Mouse (Mus musculus): ENCODE results near the gene Xiap.

The Xiap gene

DNA sequence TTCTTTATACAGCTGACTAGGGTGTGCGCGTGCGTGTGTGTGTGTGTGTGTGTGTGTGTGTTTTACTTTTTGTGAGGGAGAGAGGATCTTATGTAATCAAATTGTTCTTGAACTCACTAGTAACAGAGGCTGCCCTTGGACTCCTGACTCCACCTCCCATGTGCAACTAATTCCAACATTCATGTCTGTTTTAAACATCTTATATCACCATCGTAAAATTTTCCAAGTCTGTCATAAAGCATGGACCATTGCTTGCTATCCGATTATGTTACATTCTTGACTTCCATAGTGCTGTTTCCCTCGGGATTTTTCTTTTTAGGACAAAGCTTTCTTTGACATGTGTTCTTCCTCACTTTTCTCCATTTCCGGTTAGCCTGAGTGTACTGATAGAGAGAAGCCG, 28.3 kb downstream of the Xiap start:
- DNase-seq (ENCODE audit: low spot score) = no peak

DNA sequence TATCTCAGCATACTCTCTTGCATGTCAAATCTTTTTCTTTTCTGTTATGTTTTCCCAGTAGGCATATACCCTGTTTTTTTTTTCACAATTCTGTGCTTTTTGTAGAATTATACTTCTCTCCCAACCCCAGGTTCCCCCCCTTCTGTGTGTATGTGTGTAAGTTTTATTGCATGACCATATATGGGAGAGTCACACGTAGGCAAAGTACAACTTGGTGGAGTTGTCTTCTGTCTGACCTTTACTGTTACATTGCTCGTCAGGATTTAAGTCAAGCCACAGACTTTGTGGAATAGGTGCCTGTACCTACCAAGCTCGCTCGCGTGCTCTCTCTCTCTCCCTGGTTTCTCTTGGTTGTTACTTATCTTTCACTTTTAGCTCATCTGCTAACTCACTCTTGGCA, 28.7 kb downstream of the Xiap start:
- no peak for DNase-seq (ENCODE audit: low spot score)

DNA sequence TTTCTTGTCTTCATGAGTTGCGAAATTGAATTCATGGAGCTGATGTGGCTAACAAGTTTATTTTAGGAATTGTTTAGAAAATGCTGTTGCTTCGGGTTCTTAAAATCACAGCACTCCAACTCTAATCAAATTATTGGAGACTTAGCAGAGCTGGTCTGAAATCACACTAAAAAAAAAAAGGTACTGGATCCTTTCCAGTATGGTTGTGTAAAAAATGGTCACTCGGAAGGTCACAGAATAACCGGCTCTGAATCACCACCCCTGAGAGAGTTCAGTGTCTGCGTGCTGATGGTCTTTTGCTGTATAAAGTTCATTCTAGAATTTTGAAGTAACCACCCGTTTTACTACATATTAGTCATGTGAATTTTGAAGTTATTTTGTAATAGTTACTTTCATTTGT, 47.7 kb downstream of the Xiap start:
- no peak for DNase-seq (ENCODE audit: low spot score)

DNA sequence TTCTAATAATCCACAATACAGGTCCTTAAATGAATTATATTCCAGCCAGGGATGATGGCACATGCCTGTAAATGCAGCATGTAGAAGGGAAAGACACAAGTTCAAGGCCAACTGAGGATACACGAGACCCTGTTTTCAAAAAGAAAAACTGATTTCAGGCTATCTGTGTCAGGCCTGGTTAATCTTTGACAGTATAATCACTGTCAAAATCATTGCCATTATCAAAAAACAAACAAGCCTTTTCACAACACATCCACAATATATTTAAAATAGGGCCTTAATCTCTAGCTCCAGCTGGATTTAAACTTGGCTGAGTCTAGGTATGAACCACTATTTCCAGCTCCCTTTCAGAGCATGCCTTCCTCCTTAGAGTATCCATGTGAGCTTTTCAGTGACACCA, 51.1 kb downstream of the Xiap start:
- DNase-seq (ENCODE audit: low spot score) = no peak

DNA sequence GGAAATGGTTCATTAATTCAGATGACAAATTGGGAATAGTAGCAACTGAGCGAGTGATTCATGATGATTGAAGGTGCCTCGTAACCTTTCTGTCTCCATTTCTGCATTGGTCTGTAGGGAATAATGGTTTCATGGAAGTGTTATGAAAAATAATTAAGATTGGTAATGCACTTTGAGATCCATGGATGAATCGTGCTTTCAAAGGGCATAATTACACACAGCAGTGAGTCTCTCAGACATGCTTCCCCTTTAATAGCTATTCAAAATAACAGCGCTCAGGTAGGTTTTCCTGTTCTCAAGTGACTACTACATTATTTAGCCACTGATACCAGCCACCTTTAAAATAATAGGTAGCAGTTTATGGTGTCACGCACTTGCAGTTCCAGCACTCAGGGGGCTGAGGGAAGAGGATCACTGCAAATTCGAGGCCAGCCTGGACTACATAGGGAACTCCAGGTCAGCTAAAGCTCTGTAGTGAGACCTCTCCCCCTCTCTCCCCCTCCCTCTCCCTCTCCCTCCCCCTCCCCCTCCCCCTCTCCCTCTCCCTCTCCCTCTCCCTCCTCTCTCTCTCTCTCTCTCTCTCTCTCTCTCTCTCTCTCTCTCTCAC, 60.1 kb downstream of the Xiap start:
- DNase-seq (ENCODE audit: low spot score) = no peak

DNA sequence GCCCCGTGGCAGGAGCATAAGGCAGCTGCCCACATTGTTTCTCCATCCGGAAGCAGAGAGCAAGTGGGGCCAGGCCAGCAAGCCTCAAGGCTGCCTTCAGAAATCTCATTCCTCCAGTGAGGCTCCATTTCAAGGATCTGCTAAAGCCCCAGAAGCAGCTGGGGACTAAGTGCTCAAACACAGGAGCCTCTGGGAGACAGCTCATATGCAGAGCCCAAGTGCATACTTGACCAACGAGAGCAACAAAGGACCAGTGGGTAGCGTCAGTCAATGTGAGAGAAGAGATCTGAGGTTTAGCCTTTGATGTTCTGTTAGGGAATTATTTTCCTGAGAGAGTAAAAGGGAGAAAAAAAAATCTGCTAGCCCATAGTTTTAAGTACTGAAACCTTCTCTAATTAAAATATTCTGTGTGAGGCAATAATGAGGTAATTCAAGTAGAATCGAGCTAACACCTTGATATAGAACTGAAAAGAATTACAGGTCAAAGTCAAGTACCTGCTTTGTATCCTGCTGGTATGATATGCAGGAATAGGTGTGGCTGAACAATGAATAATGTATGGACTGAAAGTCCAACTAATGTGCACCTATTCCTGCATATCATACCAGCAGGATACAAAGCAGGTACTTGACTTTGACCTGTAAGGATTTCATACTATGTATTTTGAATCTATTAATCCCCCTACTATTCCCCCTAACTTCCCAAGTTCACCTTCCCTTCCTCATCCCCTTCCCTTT, 65.7 kb downstream of the Xiap start:
- no peak for DNase-seq (ENCODE audit: low spot score)

DNA sequence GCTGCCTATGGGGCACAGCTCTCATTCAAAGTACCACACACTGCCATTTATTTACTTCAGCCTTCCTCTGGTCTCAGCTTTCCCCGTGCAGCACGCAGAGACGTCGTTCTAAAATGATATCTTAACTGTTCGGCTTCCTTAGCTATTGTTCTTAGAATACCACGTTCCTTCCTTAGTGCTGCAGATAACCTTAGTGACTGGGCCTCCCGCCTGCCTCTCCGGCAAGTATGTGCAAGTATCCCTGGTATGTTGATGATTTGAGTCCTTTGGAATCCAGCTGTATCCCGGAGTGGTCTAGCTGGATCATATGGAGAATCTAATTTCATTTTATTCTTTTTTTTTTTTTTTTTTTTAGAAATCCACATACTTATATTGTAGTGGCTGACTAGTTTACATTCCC, 80.4 kb downstream of the Xiap start:
- no peak for DNase-seq (ENCODE audit: low spot score)

DNA sequence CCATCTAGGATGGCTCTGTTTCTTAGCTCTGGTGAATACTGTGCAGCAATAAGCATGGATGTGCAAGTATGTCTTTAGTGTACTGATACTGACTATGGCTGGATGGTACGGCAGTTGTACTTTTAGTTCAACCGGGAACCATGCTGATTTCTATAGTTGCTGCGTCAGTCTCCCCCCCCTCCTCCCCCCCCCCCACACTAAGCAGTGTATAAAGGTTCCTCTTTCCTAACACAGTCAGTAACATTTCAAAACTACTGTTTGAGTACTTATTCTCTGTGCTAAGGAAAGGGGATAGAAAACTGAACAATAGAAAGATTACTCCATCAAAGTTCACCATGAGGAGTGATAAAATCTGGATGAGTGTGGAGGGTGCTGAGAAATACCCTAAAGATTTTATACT, 83.1 kb downstream of the Xiap start:
- DNase-seq (ENCODE audit: low spot score) = no peak

DNA sequence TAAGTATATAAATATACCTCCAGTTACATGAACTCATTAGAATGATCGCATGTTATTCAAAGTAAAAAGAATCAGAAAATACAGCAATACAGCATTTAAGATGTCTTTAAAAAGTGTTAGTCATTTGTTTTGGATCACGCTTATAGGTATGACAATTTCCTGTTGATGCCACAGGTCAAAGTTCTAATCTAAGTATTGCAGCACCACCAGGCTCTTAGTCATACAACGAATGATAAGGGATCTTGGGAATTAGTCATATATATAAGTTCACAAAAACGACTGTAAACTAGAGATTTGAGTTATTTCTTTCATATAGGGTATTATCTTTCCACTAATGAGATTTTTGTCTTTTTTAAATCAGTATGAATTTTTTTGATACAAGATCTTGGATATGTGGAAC, 84.5 kb downstream of the Xiap start:
- DNase-seq (ENCODE audit: low spot score) = no peak

DNA sequence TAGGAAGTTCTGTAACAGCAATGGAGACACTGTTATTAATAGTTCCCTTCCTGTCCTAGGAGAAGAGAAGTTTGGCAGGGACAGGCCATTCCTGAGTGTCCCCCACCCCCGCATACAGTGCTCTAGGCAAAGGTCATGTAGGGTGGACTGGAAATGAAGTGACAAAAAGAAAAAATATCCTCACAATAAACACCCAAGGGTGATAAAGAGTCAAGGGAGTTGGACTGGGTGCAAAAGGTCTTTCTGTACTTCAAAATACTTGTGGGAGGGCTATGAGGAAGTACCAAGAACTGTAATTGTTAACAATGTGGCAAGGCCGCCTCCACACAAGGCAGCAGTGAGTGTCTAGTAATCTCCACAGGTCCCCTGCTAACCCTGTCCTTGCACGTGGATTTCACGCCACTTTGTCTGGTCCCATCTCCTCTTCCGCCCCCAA, 88.6 kb downstream of the Xiap start:
- peak; percentile 59 for DNase-seq (ENCODE audit: low spot score)

DNA sequence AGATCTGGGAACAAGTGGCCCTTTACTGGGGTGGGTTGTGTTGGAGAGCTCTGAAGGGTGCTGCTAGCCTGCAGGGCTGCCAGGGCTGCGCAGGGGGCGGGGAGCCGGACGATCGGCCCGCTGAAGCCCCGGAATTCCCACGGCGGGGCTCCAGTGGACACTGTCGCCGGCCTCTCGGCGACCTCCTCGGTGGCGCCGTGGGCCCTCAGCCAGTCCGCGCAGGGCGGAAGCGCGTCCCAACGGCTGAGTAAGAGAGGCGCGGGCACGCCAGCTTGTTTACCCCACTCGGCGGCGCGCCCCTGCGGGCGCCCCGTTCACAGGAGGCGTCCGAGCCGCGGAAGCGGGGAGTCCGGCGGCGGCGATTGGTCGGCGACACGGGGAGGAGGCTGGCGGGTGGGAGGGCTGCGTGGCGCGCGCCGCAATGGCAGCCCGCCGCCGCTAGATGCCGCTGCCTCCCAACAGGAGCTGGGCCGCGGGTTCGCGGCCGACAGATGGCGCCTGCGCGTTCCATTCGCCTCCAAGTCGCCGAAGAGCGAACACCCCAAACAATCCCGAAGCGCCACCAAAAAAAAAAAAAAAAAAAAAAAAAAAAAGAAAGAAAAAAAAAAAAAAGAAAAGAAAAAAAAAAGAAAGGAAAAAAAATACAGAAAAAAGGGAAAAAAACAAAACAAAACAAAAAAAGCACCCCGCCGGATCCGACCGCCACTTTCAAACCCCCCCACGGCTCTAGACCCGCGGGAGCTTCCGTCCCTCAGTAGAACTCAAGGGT, 89.5 kb downstream of the Xiap start, which contains the start of gene Stag2:
Stag2 (plus strand) TSS at position 530 of the 769 bp plus-strand sequence.
- peak; percentile 85 for DNase-seq (ENCODE audit: low spot score)

DNA sequence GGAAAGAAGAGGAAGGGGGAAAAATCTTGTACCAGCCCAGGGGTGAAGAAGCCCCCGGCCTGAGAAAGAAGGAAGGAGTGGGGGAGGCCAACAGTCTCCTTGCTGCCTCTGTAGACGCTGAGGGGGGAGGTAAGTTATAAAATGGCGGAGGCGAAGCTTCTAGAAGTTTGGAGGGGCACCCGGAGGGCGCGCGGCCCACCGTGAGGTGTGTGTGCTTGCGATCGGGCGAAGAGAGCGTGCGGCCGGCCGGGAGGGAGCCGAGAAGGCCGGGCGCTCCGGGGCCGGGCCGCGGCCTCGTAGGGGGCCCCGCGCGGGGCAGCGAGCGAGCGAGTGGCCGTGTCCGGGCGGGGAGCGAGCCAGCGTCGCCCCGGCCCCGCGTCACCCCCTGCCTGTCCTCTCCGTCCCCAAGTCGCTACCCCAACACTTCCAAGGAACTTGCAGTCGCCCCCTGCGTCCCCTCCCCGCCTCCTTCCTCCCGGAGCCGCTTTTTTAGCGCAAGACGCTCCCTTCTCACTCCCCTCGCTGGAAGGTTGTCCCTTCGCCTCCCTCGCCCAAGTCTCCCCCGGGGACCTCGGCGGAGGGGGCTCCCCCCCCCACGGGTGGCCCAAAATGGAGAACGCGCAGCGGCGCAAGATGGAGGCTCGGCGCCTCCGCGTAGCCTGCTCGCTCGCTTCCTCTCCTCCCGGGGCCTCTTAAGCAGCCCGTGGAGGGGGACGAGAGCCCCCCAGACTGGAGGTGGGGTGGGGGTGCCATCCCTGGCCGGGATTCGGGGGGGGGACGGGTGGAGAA, 90.3 kb downstream of the Xiap start:
- DNase-seq (ENCODE audit: low spot score) = peak; percentile 64

DNA sequence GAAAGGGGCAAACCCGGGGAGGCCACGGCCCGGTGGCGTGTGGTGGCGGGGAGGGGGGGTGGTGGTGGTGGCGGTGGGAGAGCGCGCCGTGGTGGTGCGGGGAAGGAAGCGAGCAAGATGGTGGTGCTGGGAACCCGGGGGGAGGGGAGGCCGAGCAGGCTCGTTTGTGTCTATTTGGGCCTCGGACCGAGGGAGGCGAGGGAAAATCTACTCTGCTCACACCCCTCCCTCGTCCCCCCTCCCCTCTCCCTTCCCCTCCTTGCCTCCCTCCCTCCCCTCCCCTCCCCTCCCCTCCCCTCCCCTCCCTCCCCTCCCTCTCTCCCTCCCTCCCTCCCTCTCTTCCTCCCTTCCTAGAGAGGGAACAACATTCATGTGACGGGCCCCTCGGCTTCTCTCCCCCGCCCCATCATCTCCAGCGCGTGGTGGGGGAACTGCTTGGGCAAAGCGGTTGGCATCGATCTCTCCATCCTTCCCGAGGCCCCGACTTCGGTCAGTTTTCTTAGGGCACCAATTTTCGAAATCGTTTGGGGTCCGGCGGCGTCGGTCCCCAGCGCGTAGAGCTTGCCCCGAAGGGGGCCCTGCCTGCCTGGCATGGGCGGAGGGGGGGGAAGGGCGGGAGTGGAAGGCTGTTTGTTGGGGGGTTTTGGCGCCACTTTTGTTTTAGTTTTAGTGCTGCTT, 91.0 kb downstream of the Xiap start:
- DNase-seq (ENCODE audit: low spot score) = peak; percentile 82

DNA sequence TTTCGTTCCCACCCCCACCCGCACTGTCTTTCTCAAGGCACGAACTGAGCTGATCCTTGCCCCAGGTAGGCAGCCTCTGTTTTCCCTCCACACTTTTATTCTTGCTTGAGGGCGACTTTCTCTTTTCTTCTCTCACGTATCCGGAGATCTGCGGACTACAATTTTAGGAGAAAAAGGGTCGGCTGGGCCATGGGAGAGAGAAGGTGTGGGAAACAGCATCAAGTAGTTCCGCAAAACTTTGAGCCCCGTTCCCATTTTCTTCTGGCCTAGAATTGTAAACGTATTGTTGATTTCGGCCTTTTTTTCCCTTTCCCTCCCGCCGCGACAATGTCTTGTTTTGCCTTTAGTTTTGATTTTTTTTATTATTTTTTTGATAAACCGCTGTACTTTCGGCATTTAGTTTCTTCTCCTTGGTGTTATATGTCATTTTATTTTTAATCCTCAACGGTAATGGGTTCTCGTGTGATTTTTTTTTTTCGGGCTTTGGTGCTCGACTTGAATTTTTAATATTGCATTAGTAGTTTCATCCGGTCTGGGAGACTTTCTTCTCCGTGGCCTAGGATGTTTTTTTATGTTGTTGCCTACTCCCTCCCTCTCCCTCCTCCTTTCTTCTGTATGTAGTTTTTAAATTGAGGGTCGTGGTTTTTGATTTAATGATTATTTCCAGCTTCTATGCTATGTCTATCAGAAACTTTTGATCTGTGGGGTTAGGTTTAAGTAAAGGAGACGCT, 91.7 kb downstream of the Xiap start:
- peak; percentile 7 for DNase-seq (ENCODE audit: low spot score)

DNA sequence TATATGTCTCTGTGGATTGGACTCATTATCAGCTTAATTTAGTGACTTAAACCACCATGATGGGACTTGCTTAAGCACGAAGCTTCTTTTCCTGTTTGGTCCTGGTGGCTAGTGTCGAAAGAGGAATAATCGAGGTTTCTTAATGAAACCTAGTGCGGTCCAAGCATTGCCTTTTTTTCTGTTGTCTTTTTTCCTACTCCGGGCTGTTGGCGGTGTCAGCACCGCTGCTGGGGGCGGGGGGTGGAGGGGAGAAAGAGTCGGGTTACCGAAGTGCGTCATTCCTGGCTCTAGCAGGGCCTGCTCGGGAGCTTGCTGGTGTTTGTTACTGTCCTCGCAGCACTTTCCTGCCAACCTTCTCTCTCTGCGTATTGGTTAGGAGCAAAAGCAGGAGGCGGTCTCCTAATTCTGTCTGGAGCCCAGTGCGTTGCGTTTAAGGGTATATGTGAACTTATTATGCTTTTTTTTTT, 92.5 kb downstream of the Xiap start:
- peak; percentile 77 for DNase-seq (ENCODE audit: low spot score)

DNA sequence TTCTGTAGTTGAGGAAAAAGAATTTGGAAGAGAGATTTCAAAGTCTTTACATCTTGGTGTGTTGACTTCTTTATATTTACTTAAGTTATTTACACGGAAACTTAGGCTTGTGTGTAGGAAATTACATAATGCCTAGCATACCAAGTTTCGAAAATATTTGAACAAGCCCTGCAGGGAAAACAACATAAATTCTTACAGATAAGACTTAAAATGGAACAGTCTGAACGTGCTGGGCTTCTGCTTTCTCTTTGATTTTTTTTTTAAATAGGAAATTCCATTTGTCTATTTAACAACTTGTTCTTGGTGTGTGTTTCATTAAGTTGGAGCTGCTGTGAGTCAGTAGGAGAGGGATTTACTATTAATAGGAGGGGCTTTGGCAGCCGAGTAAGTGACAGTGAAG, 93.6 kb downstream of the Xiap start:
- no peak for DNase-seq (ENCODE audit: low spot score)

All from testis, postnatal 14 days (tissue).